Mouse (Mus musculus) R1 (cell line): ENCODE results near the gene Wdr17.
A peak's percentile ranks its signal among the peaks of the same experiment; 100 is the strongest.

Experiments used
- DNase-seq: peaks from one replicate; pipeline ENCODE4 v3.0.0-alpha.2; 2018; ENCODE audit warnings: low read depth, low spot score

The Wdr17 gene

GRCm38 (mm10) chr8:54791858-54792698, 94.9 kb downstream of the Wdr17 start:
- no peak for DNase-seq

- DNase-seq = peak; percentile 59
Measured at GRCm38 (mm10) chr8:54780134-54780942, 106.6 kb downstream of the Wdr17 start.

GRCm38 (mm10) chr8:54779317-54780133, 107.5 kb downstream of the Wdr17 start:
- peak; percentile 67 for DNase-seq

GRCm38 (mm10) chr8:54777012-54777411, 110.0 kb downstream of the Wdr17 start:
- no peak for DNase-seq

- DNase-seq = no peak
Measured at GRCm38 (mm10) chr8:54776241-54776640, 110.7 kb downstream of the Wdr17 start.

GRCm38 (mm10) chr8:54757646-54758045, 129.3 kb downstream of the Wdr17 start:
- no peak for DNase-seq

- DNase-seq = no peak
Measured at GRCm38 (mm10) chr8:54736660-54737312, 150.2 kb downstream of the Wdr17 start.

- no peak for DNase-seq
Measured at GRCm38 (mm10) chr8:54724668-54725035, 162.3 kb downstream of the Wdr17 start.

- DNase-seq = peak; percentile 98
Measured at GRCm38 (mm10) chr8:54723976-54724667, 162.9 kb downstream of the Wdr17 start.

- no peak for DNase-seq
Measured at GRCm38 (mm10) chr8:54718515-54718914, 168.5 kb downstream of the Wdr17 start.

- peak; percentile 41 for DNase-seq
Measured at GRCm38 (mm10) chr8:54705743-54706142, 181.2 kb downstream of the Wdr17 start.

- DNase-seq = no peak
Measured at GRCm38 (mm10) chr8:54671806-54672205, 215.2 kb downstream of the Wdr17 start.

GRCm38 (mm10) chr8:54667756-54668155, 219.2 kb downstream of the Wdr17 start:
- no peak for DNase-seq

- peak; percentile 55 for DNase-seq
Measured at GRCm38 (mm10) chr8:54660675-54661074, 226.3 kb downstream of the Wdr17 start.

- no peak for DNase-seq
Measured at GRCm38 (mm10) chr8:54659703-54660102, 227.3 kb downstream of the Wdr17 start.

GRCm38 (mm10) chr8:54638634-54639033, 248.3 kb downstream of the Wdr17 start:
- DNase-seq = no peak

GRCm38 (mm10) chr8:54616710-54617109, 270.3 kb downstream of the Wdr17 start:
- peak; percentile 65 for DNase-seq

GRCm38 (mm10) chr8:54610238-54610637, 276.7 kb downstream of the Wdr17 start:
- DNase-seq = no peak

GRCm38 (mm10) chr8:54609336-54609735, 277.6 kb downstream of the Wdr17 start:
- no peak for DNase-seq

GRCm38 (mm10) chr8:54603440-54603839, 283.5 kb downstream of the Wdr17 start:
- no peak for DNase-seq
